Mouse (Mus musculus): ENCODE results near the gene Adamtsl1.

Adamtsl1 gene

GRCm38 (mm10) chr4:86045876-86046275 lies 531.9 kb downstream of the Adamtsl1 start:
- no peak for DNase-seq (ENCODE audit: low read depth, low spot score)

- DNase-seq (ENCODE audit: low read depth, low spot score): no peak
Measured at GRCm38 (mm10) chr4:86046881-86047280, 532.9 kb downstream of the Adamtsl1 start.

GRCm38 (mm10) chr4:86053487-86054237 lies 539.7 kb downstream of the Adamtsl1 start:
- peak; percentile 60 for DNase-seq (ENCODE audit: low read depth, low spot score)

GRCm38 (mm10) chr4:86060614-86061013 lies 546.6 kb downstream of the Adamtsl1 start:
- DNase-seq (ENCODE audit: low read depth, low spot score): no peak

- DNase-seq (ENCODE audit: low read depth, low spot score): no peak
Measured at GRCm38 (mm10) chr4:86068376-86068775, 554.4 kb downstream of the Adamtsl1 start.

- no peak for DNase-seq (ENCODE audit: low read depth, low spot score)
Measured at GRCm38 (mm10) chr4:86068875-86069718, 555.1 kb downstream of the Adamtsl1 start.

GRCm38 (mm10) chr4:86074871-86075270 lies 560.9 kb downstream of the Adamtsl1 start:
- no peak for DNase-seq (ENCODE audit: low read depth, low spot score)

GRCm38 (mm10) chr4:86077355-86077754 lies 563.4 kb downstream of the Adamtsl1 start:
- DNase-seq (ENCODE audit: low read depth, low spot score): no peak

GRCm38 (mm10) chr4:86077854-86078253 lies 563.9 kb downstream of the Adamtsl1 start:
- no peak for DNase-seq (ENCODE audit: low read depth, low spot score)

GRCm38 (mm10) chr4:86087508-86087907 lies 573.5 kb downstream of the Adamtsl1 start:
- no peak for DNase-seq (ENCODE audit: low read depth, low spot score)

GRCm38 (mm10) chr4:86103207-86103606 lies 589.2 kb downstream of the Adamtsl1 start:
- no peak for DNase-seq (ENCODE audit: low read depth, low spot score)

GRCm38 (mm10) chr4:86108325-86108724 lies 594.4 kb downstream of the Adamtsl1 start:
- no peak for DNase-seq (ENCODE audit: low read depth, low spot score)

GRCm38 (mm10) chr4:86119067-86119466 lies 605.1 kb downstream of the Adamtsl1 start:
- no peak for DNase-seq (ENCODE audit: low read depth, low spot score)

- DNase-seq (ENCODE audit: low read depth, low spot score): no peak
Measured at GRCm38 (mm10) chr4:86122431-86122830, 608.5 kb downstream of the Adamtsl1 start.

GRCm38 (mm10) chr4:86124374-86124773 lies 610.4 kb downstream of the Adamtsl1 start:
- peak; percentile 30 for DNase-seq (ENCODE audit: low read depth, low spot score)

- DNase-seq (ENCODE audit: low read depth, low spot score): no peak
Measured at GRCm38 (mm10) chr4:86126636-86127035, 612.7 kb downstream of the Adamtsl1 start.

- no peak for DNase-seq (ENCODE audit: low read depth, low spot score)
Measured at GRCm38 (mm10) chr4:86158551-86158950, 644.6 kb downstream of the Adamtsl1 start.

GRCm38 (mm10) chr4:86159362-86159761 lies 645.4 kb downstream of the Adamtsl1 start:
- DNase-seq (ENCODE audit: low read depth, low spot score): no peak

GRCm38 (mm10) chr4:86170763-86171162 lies 656.8 kb downstream of the Adamtsl1 start:
- DNase-seq (ENCODE audit: low read depth, low spot score): no peak

- DNase-seq (ENCODE audit: low read depth, low spot score): no peak
Measured at GRCm38 (mm10) chr4:86171461-86171860, 657.5 kb downstream of the Adamtsl1 start.

GRCm38 (mm10) chr4:86177471-86177870 lies 663.5 kb downstream of the Adamtsl1 start:
- DNase-seq (ENCODE audit: low read depth, low spot score): no peak

GRCm38 (mm10) chr4:86178116-86178515 lies 664.1 kb downstream of the Adamtsl1 start:
- DNase-seq (ENCODE audit: low read depth, low spot score): no peak

GRCm38 (mm10) chr4:86183701-86184173 lies 669.8 kb downstream of the Adamtsl1 start:
- DNase-seq (ENCODE audit: low read depth, low spot score): no peak

Data from brain, embryonic 18.5 days (tissue).